Mouse (Mus musculus): ENCODE measurements at regions not wholly inside any gene's neighbourhood (a gene's known extent, or its start where the extent isn't known, plus 50 kb on each side); places are given as distances from the start of the nearest gene placed in this dataset.

DNA sequence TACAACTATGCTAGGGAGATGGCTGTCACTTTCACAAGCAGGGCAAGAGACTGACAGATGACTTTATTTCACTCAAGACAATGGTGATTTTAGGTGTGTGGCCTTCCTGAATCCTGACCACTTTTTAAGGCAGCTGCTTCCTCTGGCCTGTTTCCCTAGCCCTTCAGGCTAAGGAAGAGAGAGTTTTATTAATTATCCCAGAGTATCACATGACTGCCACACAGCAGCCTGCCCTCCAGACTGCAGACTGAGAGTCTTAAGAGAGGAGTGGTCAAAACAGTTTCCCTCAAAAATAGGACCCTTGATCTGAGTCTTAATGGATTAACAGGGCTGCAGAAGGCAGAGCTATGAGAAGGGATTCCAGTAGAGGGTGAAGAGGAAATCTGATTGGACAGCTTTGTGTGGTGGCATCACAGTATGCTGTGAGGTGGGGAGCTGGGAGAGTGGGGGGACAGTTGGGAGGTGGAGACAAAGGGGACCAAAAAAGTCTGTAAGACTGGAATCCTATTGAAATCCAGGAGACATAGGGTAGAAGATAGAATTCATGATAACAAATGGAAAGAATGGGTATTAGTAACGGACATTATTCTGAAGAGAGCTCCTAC, 61.8 kb upstream of the Zeb2 start:
- Histone ChIP-seq H3K36me3 (ENCODE audit: control insufficient read depth, insufficient read depth, low read length) (no peaks in the 10 kb centered on the region), H3K9ac (ENCODE audit: low read depth, low read length) (no peak overlapping the region), H3K4me1 (ENCODE audit: control insufficient read depth, insufficient read depth, low read length) (0 out of 2 replicates have a peak, but pooled peaks cover 3% of the 10 kb centered on the region), H3K4me3 (ENCODE audit: low read length) (no peak overlapping the region), H3K27ac (ENCODE audit: low read depth, low read length) (no peak overlapping the region), H3K4me2 (replicated peaks; ENCODE audit: low read depth, low read length) (no peak overlapping the region), H3K9me3 (ENCODE audit: control insufficient read depth, low read length) (0 out of 2 replicates have a peak, but pooled peaks cover 3% of the 10 kb centered on the region), H3K27me3 (ENCODE audit: control insufficient read depth, insufficient read depth, low read length) (no peaks in the 10 kb centered on the region)
- 100% methylated on average over 1 of the region's 1 CpGs for WGBS
- peak; percentile 52; the same call in 1 of the 2 replicates for ATAC-seq (ENCODE audit: low FRiP score, low TSS enrichment)

- 92% methylated on average over 8 of the region's 8 CpGs for WGBS
- no peak for ATAC-seq (ENCODE audit: low FRiP score, low TSS enrichment)
- no peaks in the 10 kb centered on the region for H3K27me3 ChIP-seq (ENCODE audit: control insufficient read depth, insufficient read depth, low read length)
Observed at GRCm38 (mm10) chr2:45172382-45172781, 55.2 kb upstream of the Zeb2 start.

GRCm38 (mm10) chr2:45171520-45172173, 54.5 kb upstream of the Zeb2 start:
- Histone ChIP-seq H3K4me3 (ENCODE audit: low read length) (no peak overlapping the region), H3K27me3 (ENCODE audit: control insufficient read depth, insufficient read depth, low read length) (no peaks in the 10 kb centered on the region), H3K36me3 (ENCODE audit: control insufficient read depth, insufficient read depth, low read length) (no peaks in the 10 kb centered on the region), H3K27ac (ENCODE audit: low read depth, low read length) (no peak overlapping the region), H3K9me3 (ENCODE audit: control insufficient read depth, low read length) (0 out of 2 replicates have a peak, but pooled peaks cover 3% of the 10 kb centered on the region), H3K9ac (ENCODE audit: low read depth, low read length) (no peak overlapping the region), H3K4me1 (ENCODE audit: control insufficient read depth, insufficient read depth, low read length) (no peaks in the 10 kb centered on the region), H3K4me2 (replicated peaks; ENCODE audit: low read depth, low read length) (no peak overlapping the region)
- 72% methylated on average over 12 of the region's 12 CpGs for WGBS
- ATAC-seq (ENCODE audit: low FRiP score, low TSS enrichment) = no peak

More at GRCm38 (mm10) chr2:45172382-45172781, 55.2 kb upstream of the Zeb2 start:
- no peaks in the 10 kb centered on the region for H3K36me3 ChIP-seq (ENCODE audit: control insufficient read depth, insufficient read depth, low read length)
- 0 out of 2 replicates have a peak, but pooled peaks cover 3% of the 10 kb centered on the region for H3K9me3 ChIP-seq (ENCODE audit: control insufficient read depth, low read length)
- no peak overlapping the region for H3K27ac ChIP-seq (ENCODE audit: low read depth, low read length)
- no peak overlapping the region for H3K9ac ChIP-seq (ENCODE audit: low read depth, low read length)
- H3K4me1 ChIP-seq (ENCODE audit: control insufficient read depth, insufficient read depth, low read length) = no peaks in the 10 kb centered on the region
- H3K4me2 ChIP-seq (replicated peaks; ENCODE audit: low read depth, low read length) = no peak overlapping the region
- H3K4me3 ChIP-seq (ENCODE audit: low read length) = no peak overlapping the region

DNA sequence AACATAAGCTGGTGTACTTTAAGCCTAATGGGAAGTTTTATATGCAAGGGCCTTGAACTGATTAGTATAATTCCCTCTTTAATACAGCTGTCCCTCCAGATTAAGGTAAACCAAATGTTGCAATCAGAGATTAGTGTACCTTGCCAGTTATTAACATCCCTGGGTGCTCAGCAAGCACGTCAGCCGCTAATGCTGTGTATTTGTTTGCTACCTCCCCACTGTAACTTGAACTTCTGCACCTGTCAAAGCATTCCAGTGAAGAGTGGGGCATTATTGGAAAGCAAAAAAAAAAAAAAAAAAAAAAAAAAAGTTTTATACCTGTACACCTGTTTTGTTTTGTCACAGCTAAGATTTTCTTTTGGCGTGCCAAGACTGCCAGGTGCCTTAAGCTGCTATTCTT, 53.1 kb upstream of the Zeb2 start:
- Histone ChIP-seq H3K4me1 (ENCODE audit: control insufficient read depth, insufficient read depth, low read length) (no peaks in the 10 kb centered on the region), H3K9ac (ENCODE audit: low read depth, low read length) (no peak overlapping the region), H3K36me3 (ENCODE audit: control insufficient read depth, insufficient read depth, low read length) (no peaks in the 10 kb centered on the region), H3K9me3 (ENCODE audit: control insufficient read depth, low read length) (0 out of 2 replicates have a peak, but pooled peaks cover 2% of the 10 kb centered on the region), H3K4me2 (replicated peaks; ENCODE audit: low read depth, low read length) (no peak overlapping the region), H3K27me3 (ENCODE audit: control insufficient read depth, insufficient read depth, low read length) (no peaks in the 10 kb centered on the region), H3K4me3 (ENCODE audit: low read length) (no peak overlapping the region), H3K27ac (ENCODE audit: low read depth, low read length) (no peak overlapping the region)
- ATAC-seq (ENCODE audit: low FRiP score, low TSS enrichment) = no peak
- WGBS = 70% methylated on average over 3 of the region's 3 CpGs

- H3K9ac ChIP-seq (ENCODE audit: low read depth, low read length) = no peak overlapping the region
- no peak for ATAC-seq (ENCODE audit: low FRiP score, low TSS enrichment)
- no peaks in the 10 kb centered on the region for H3K36me3 ChIP-seq (ENCODE audit: control insufficient read depth, insufficient read depth, low read length)
- H3K27me3 ChIP-seq (ENCODE audit: control insufficient read depth, insufficient read depth, low read length) = no peaks in the 10 kb centered on the region
- no peak overlapping the region for H3K4me2 ChIP-seq (replicated peaks; ENCODE audit: low read depth, low read length)
- no peaks in the 10 kb centered on the region for H3K4me1 ChIP-seq (ENCODE audit: control insufficient read depth, insufficient read depth, low read length)
- no peaks in the 10 kb centered on the region for H3K9me3 ChIP-seq (ENCODE audit: control insufficient read depth, low read length)
- WGBS = 48% methylated on average over 9 of the region's 9 CpGs
- no peak overlapping the region for H3K4me3 ChIP-seq (ENCODE audit: low read length)
- no peak overlapping the region for H3K27ac ChIP-seq (ENCODE audit: low read depth, low read length)
Observed at GRCm38 (mm10) chr2:45169429-45170070, 52.4 kb upstream of the Zeb2 start.

DNA sequence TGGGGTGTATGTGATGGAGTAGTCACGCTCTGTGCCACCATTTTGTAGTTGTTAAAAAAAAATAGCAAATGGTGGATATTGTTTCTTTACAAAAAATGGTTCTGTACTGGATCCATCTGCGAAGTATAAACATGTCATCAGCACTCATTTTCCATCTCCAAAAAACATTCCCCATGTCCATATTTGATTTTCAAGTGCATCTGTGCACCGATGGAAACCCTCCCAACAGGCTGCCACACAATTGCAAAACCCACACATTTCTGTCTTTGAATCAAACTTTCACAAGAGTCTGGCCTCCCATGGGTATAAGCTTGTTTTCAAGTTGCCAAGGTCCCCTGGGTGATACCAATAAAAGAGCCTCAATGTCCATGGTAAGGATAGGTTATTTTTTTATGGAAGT, 51.4 kb upstream of the Zeb2 start:
- Histone ChIP-seq H3K27ac (ENCODE audit: low read depth, low read length) (no peak overlapping the region), H3K4me1 (ENCODE audit: control insufficient read depth, insufficient read depth, low read length) (no peaks in the 10 kb centered on the region), H3K27me3 (ENCODE audit: control insufficient read depth, insufficient read depth, low read length) (no peaks in the 10 kb centered on the region), H3K4me2 (replicated peaks; ENCODE audit: low read depth, low read length) (no peak overlapping the region), H3K9ac (ENCODE audit: low read depth, low read length) (no peak overlapping the region), H3K4me3 (ENCODE audit: low read length) (no peak overlapping the region), H3K9me3 (ENCODE audit: control insufficient read depth, low read length) (no peaks in the 10 kb centered on the region), H3K36me3 (ENCODE audit: control insufficient read depth, insufficient read depth, low read length) (no peaks in the 10 kb centered on the region)
- ATAC-seq (ENCODE audit: low FRiP score, low TSS enrichment) = no peak
- 92% methylated on average over 3 of the region's 3 CpGs for WGBS
